Mouse (Mus musculus) common myeloid progenitor, adult 5-6 weeks (primary cell): ENCODE measurements around the gene Fcf1. TPM values are rescaled to one million over a fixed set of nuclear protein-coding genes. Genes with fewer than 3 reads are reported as not detected.

Experiments used
- ATAC-seq: replicated peaks from 2 replicates; pipeline ENCODE4 v1.8.0; 2016; ENCODE audit warnings: low read depth, mild to moderate bottlenecking, moderate TSS enrichment, inconsistent platforms; ENCODE audit not compliant: poor library complexity, severe bottlenecking
- total RNA-seq: library from RNA; stranded (forward); fragments of 200-1000, 187-1606 nt; gene quantifications from 2 replicates; pipeline ENCODE4 v1.2.3, GENCODE M21; 2017

Fcf1 gene
- 121 and 151 TPM in 2 replicates for total RNA-seq

GRCm38 (mm10) chr12:84970428-84971096, at the start of gene Fcf1, which contains the start of gene Arel1:
Gene Fcf1, plus strand, starts transcription at chr12:84970897.
Gene Arel1, minus strand, starts transcription at chr12:84970900.
- ATAC-seq, result peak; percentile 95

- ATAC-seq, result no peak
Observed at GRCm38 (mm10) chr12:84921881-84922419, 48.7 kb upstream of the Fcf1 start.

DNA sequence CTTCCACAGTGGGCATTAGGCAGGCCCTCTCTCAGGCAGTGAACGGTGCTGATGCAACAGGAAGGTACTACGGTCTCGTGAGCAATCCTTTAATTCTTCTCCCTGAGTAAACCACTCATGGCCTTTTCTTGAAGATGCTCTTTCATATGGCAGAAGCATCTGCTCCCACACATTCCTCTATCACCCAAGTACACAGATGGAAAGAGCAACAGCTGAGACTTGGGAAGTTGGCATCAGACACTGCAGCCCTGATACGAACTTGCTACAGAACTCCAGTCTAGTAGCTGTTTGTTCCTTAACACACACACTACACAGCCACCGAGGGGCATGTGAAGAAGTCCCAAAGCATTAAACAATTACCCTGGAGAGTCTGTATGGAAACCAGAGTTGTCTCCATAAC, 46.4 kb upstream of the Fcf1 start:
- ATAC-seq, result no peak

DNA sequence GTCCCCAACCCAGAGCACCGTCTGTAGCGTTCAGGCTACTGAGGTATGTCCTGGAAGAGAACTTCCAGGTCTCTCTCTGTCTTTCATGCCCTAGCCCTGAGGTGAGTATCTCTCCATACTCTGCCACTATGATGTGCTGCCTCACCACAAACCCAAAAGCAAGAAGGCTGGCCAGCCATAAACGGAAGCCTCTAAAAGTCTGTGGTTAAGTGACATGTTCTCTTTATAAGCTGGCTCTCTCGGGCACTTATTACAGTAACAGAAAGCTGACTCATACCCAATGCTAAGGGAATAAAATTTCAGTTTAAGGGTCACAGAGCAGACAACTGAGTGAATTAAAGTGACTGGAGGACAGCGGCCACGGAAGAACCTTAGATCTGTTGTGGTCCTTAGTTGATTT, 44.2 kb upstream of the Fcf1 start:
- ATAC-seq, result peak; percentile 66

DNA sequence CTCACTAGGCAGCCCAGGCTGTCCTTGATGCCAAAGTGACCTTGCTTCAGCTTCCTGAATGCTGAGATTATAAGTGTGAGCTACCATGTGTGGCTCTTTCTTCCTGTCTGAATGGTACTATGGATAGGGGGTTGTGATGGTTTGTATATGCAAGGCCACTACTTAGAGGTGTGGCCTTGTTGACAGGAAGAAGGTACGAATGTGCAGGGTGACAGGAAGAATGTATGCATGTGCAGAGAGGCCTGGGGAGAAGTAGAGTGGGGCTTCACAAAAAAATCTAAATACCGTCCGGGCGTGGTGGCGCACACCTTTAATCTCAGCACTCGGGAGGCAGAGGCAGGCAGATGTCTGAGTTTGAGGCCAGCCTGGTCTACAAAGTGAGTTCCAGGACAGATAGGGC, 38.5 kb upstream of the Fcf1 start:
- no peak for ATAC-seq

DNA sequence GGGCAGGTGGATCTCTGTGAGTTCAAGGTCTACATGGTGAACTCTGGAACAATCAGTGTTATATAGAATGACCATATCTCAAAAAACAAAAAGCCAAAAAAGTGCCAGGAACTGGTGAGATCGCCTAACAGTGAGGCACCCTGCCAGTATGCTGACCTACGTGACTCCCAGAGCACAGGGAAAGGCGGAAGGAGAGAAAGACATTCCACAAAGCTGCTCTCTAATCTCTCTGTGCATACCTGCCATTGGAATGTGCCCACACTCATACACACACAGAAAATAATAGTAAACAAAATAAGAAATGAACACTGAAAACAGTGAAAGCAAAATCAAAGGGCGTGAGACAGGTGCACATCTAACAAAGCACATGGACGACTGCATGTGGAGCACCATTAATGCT, 35.4 kb upstream of the Fcf1 start:
- no peak for ATAC-seq

GRCm38 (mm10) chr12:84939117-84939516, 31.6 kb upstream of the Fcf1 start:
- ATAC-seq, result no peak

- no peak for ATAC-seq
Observed at GRCm38 (mm10) chr12:84940343-84940742, 30.4 kb upstream of the Fcf1 start.

GRCm38 (mm10) chr12:84941717-84942116, 29.0 kb upstream of the Fcf1 start:
- ATAC-seq, result no peak

GRCm38 (mm10) chr12:84943006-84943952, 27.4 kb upstream of the Fcf1 start:
- ATAC-seq, result no peak

DNA sequence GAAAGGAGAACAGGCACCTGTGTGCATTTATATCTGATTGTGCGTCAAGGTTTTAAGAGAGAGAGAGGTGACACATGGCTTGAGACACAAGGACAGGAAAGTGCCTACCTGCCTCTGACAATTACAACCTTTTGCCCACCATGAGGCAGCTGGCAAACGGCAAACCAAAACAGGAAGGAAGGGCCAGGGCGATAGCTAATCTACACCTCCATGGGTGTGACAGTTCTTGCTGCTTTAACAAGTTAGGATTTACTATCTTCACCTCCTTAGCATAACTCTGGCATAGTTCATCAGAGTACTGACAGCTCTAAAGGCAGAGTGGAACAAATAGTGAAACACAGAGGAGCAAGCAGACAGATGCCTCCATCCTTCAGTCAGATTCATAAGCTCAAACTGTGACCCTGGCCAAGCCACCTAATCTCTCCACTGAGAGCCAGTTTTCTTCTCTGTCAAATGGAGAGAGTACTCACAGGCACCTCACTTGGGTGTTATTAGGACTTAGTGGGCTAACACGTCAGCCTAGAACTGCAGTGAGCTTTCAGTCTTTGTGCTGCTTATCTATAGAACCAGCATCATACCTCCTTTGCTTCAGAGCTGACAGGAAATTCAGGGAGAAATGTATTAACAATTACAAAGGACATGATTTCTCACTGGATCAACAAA, 26.4 kb upstream of the Fcf1 start:
- peak; percentile 56; the same call in 1 of the 2 replicates for ATAC-seq

GRCm38 (mm10) chr12:84944813-84945553, 25.7 kb upstream of the Fcf1 start:
- ATAC-seq, result no peak

GRCm38 (mm10) chr12:84947894-84948583, 22.7 kb upstream of the Fcf1 start:
- ATAC-seq, result no peak

- ATAC-seq, result no peak
Observed at GRCm38 (mm10) chr12:84948584-84949285, 22.0 kb upstream of the Fcf1 start.

DNA sequence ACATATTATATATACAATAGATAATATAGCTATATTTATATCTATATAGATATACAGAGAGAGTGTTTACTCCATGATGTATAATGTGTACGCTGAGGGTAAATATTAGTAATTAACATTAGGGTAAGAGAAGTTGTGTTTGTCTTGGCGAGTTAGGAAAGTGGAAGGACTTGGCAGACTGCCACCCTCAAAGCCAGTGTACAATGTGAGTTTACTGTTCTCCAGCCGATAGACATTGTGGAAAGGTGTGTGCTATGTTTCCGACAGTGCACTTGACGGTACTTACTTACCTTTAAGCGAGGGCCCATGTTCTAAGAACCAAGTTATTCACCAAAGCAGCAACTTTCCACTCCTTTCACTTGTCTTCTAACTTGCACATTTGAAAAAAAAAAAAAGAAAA, 19.9 kb upstream of the Fcf1 start:
- ATAC-seq, result no peak

DNA sequence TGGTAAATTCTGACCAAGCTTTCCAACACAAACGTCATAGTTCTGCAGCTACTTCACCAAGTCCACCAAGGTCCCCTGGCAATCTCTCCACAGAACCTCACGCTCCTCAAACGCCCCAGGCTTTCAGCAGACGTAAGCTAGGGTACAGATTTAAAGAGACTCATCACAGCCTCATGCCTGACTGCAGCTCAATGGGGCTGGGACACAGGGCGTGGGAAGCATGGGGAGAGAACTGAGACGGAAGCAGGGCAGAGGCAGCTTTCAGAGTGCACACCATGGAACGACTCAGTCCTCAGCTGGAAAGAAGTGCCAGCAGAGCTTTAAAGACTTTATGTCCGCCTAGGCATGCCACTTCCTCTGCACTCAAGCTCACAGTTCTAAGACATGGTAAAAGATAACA, 19.2 kb upstream of the Fcf1 start:
- ATAC-seq, result no peak

DNA sequence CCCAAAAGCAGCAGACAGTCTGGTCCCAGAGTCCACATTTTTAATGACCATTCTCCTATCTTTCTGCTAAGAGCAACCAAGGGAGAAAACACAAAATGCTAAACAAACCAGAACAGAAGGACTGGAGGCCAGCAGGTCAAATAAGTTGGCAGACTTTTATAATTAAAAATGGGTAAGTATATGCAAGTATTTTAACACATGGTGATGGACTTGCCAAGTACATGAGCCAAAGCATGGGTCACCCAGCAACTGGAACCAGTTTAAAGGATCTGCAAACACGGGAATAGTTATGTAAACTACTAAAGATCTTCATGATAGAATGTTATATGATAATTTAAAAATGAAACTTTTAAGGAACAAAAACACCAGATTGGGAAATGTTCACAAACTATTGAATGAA, 18.3 kb upstream of the Fcf1 start:
- no peak for ATAC-seq

- ATAC-seq, result no peak
Observed at GRCm38 (mm10) chr12:84956317-84956716, 14.4 kb upstream of the Fcf1 start.
